7 mouse cellular contexts compared by ENCODE assay signal in the genomic region with DNA sequence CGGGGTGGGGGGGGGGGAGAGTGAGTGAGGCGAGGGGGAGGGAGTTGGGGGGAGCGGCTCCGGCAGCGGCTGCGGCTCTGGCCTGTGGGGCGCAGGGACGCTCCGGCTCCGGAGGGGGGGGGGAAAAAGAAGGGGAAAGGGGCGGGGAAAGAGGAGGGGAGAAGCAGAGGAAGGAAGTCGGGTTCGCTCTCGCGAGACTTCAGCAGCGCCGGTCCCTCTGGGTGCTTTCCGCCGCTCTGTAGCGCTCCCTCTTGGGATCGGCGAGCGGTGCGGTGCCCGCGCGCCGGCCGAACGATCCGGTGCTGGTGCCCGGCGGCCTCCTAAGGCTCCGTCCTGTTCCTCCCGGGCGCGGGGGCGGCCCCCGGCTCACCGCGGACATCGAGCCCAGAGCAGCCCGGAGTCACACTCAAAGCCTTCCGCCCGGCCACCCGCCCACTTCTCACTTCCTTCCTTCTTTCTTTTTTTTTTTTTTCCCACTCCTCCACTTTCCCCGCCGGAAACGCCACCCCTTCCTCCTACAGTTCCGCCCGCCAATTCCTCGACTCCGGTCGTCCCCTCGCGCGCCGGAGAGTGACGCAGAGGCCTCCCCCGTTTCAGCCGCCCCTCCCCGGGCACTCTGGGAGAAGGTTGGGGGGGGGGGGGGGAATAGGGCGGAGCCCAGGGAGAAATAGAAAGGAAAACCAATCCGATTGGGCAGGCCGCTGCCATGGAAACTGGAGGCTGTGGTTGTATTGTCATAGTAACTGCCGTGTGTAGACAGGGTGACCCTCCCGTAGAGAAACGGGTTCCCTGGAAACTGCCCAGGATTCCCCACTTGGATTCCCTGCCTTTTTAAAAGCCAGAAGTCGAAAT. TPM values are rescaled to one million over a fixed set of nuclear protein-coding genes. Genes with fewer than 3 reads are reported as not detected.
DNase-seq lines count a peak whose midpoint lies in the region; ATAC-seq lines count a peak whose summit lies in the region.

No protein-coding gene starts in this region.

- under 1% methylated on average over 53 of the region's 69 CpGs for WGBS in embryonic facial prominence, embryonic 11.5 days
- under 1% methylated on average over 44 of the region's 69 CpGs for WGBS in limb, embryonic 11.5 days
- under 1% methylated on average over 57 of the region's 69 CpGs for WGBS in midbrain, embryonic 14.5 days

- DNase-seq in adrenal gland, postnatal 14 days: peak; percentile 98
- DNase-seq in embryonic facial prominence, embryonic 11.5 days (ENCODE audit: low spot score): peak; percentile 97
- DNase-seq in heart, adult 11 months: peak; percentile 100
- peak; percentile 97 for DNase-seq in kidney, adult 18-20 months
- peak; percentile 97 for DNase-seq in limb, embryonic 11.5 days (ENCODE audit: low spot score)
- peak; percentile 98 for DNase-seq in midbrain, embryonic 14.5 days
- peak; percentile 88 to 90 for DNase-seq in spleen, adult 18-20 months

- H3K27ac ChIP-seq in embryonic facial prominence, embryonic 11.5 days (replicated peaks; ENCODE audit: low read depth, low read length): peak overlapping the region; percentile 96
- peak overlapping the region; percentile 95 for H3K27ac ChIP-seq in limb, embryonic 11.5 days (replicated peaks; ENCODE audit: low read depth, low read length)
- H3K27ac ChIP-seq in midbrain, embryonic 14.5 days (replicated peaks; ENCODE audit: low read depth, low read length): peak overlapping the region; percentile 99

- H3K36me3 ChIP-seq in embryonic facial prominence, embryonic 11.5 days (replicated peaks; ENCODE audit: control insufficient read depth, insufficient read depth, low read depth, low read length): no peaks in the 10 kb centered on the region
- no peaks in the 10 kb centered on the region for H3K36me3 ChIP-seq in limb, embryonic 11.5 days (ENCODE audit: control insufficient read depth, insufficient read depth, low read length)
- 0 out of 2 replicates have a peak, but pooled peaks cover 2% of the 10 kb centered on the region for H3K36me3 ChIP-seq in midbrain, embryonic 14.5 days (ENCODE audit: control insufficient read depth, insufficient read depth, low read length)

- peak overlapping the region; percentile 98 for H3K9ac ChIP-seq in embryonic facial prominence, embryonic 11.5 days (replicated peaks; ENCODE audit: low read length)
- H3K9ac ChIP-seq in limb, embryonic 11.5 days (ENCODE audit: low read length): peak overlapping the region; percentile 96
- peak overlapping the region; percentile 87 for H3K9ac ChIP-seq in midbrain, embryonic 14.5 days (replicated peaks; ENCODE audit: low read length)

- peak overlapping the region; percentile 69 for H3K4me2 ChIP-seq in embryonic facial prominence, embryonic 11.5 days (ENCODE audit: low read depth, low read length)
- H3K4me2 ChIP-seq in limb, embryonic 11.5 days (ENCODE audit: low read depth, severe bottlenecking): peak overlapping the region; percentile 92
- peak overlapping the region; percentile 97 for H3K4me2 ChIP-seq in midbrain, embryonic 14.5 days (ENCODE audit: low read length)

- H3K4me3 ChIP-seq in embryonic facial prominence, embryonic 11.5 days (ENCODE audit: low read depth, low read length): peak overlapping the region; percentile 92
- H3K4me3 ChIP-seq in limb, embryonic 11.5 days (ENCODE audit: low read depth, low read length): peak overlapping the region; percentile 91
- peak overlapping the region; percentile 83 for H3K4me3 ChIP-seq in midbrain, embryonic 14.5 days (replicated peaks; ENCODE audit: low read depth, low read length)

- H3K4me1 ChIP-seq in embryonic facial prominence, embryonic 11.5 days (ENCODE audit: control insufficient read depth, insufficient read depth, low read length): no peaks in the 10 kb centered on the region
- H3K4me1 ChIP-seq in limb, embryonic 11.5 days (ENCODE audit: control insufficient read depth, insufficient read depth, low read length): peaks cover 5% of the 10 kb centered on the region; the same call in 1 of the 2 replicates
- H3K4me1 ChIP-seq in midbrain, embryonic 14.5 days (ENCODE audit: control insufficient read depth, insufficient read depth, low read length): peaks cover 11% of the 10 kb centered on the region

- H3K9me3 ChIP-seq in embryonic facial prominence, embryonic 11.5 days (replicated peaks; ENCODE audit: control insufficient read depth, low read length): no peaks in the 10 kb centered on the region
- H3K9me3 ChIP-seq in limb, embryonic 11.5 days (ENCODE audit: control insufficient read depth, low read length): no peaks in the 10 kb centered on the region
- no peaks in the 10 kb centered on the region for H3K9me3 ChIP-seq in midbrain, embryonic 14.5 days (ENCODE audit: control insufficient read depth, low read length)

- no peaks in the 10 kb centered on the region for H3K27me3 ChIP-seq in embryonic facial prominence, embryonic 11.5 days (ENCODE audit: control insufficient read depth, insufficient read depth, low read length)
- no peaks in the 10 kb centered on the region for H3K27me3 ChIP-seq in limb, embryonic 11.5 days (ENCODE audit: control insufficient read depth, insufficient read depth, low read length)
- H3K27me3 ChIP-seq in midbrain, embryonic 14.5 days (ENCODE audit: control insufficient read depth, insufficient read depth, low read length): no peaks in the 10 kb centered on the region

- ATAC-seq in embryonic facial prominence, embryonic 11.5 days (replicated peaks; ENCODE audit: insufficient number of reproducible peaks, low FRiP score, low TSS enrichment, low read depth): peak; percentile 86
- ATAC-seq in limb, embryonic 11.5 days (ENCODE audit: insufficient number of reproducible peaks, low FRiP score, low TSS enrichment, low read depth): peak; percentile 85
- ATAC-seq in midbrain, embryonic 14.5 days (ENCODE audit: low FRiP score, low TSS enrichment): peak; percentile 90

RNA-seq across cellular contexts. Expression of a gene that starts 0.4 kb away (rescaled TPM):
- total RNA-seq in adrenal gland, postnatal 14 days (2021): 55.5 and 58.0 TPM in 2 replicates
- 42.8 and 44.6 TPM in 2 replicates for polyA plus RNA-seq in embryonic facial prominence, embryonic 11.5 days (2014; fragmentation: Nextera tagmentation; extraction: Ambion mirVana)
- 38.6 and 42.2 TPM in 2 replicates for polyA plus RNA-seq in limb, embryonic 11.5 days (2014; fragmentation: Nextera tagmentation; extraction: Ambion mirVana)
- polyA plus RNA-seq in midbrain, embryonic 14.5 days (2014; fragmentation: Nextera tagmentation; extraction: Ambion mirVana): 41.7 and 47.3 TPM in 2 replicates

RNA-seq across cellular contexts. Expression of a gene that starts 51.9 kb away (rescaled TPM):
- 0.96 and 2.6 TPM in 2 replicates for total RNA-seq in adrenal gland, postnatal 14 days (2021)
- polyA plus RNA-seq in embryonic facial prominence, embryonic 11.5 days (2014; fragmentation: Nextera tagmentation; extraction: Ambion mirVana): 4.3 and 6.8 TPM in 2 replicates
- 0.27 and 0.37 TPM in 2 replicates for polyA plus RNA-seq in limb, embryonic 11.5 days (2014; fragmentation: Nextera tagmentation; extraction: Ambion mirVana)
- polyA plus RNA-seq in midbrain, embryonic 14.5 days (2014; fragmentation: Nextera tagmentation; extraction: Ambion mirVana): 83.2 and 93.7 TPM in 2 replicates

Comparison
In these comparisons a context has a peak if more than half of its experiments do, and no peak if none do; other contexts are left out.
1. Peak in every context shown above with its lines: DNase-seq, ATAC-seq, H3K4me3 ChIP-seq and H3K27ac ChIP-seq.
2. RNA of a gene that starts 51.9 kb away (polyA plus RNA-seq): 83.2 to 93.7 TPM in midbrain, embryonic 14.5 days; 4.3 to 6.8 TPM in embryonic facial prominence, embryonic 11.5 days and 0.27 to 0.37 TPM in limb, embryonic 11.5 days; every median in the first group is over 10 times any median in the second.